Mouse (Mus musculus) kidney, adult 18-20 months (tissue): ENCODE measurements around the gene Ranbp17.
"Not testable (repeated sequence)": the region's sequence is repeated elsewhere in the genome, so short reads cannot be mapped to it uniquely, and the experiment has no call there.

Source experiments
- DNase-seq: peaks from one replicate; pipeline ENCODE4 v3.0.0; 2021

Ranbp17 gene

DNA sequence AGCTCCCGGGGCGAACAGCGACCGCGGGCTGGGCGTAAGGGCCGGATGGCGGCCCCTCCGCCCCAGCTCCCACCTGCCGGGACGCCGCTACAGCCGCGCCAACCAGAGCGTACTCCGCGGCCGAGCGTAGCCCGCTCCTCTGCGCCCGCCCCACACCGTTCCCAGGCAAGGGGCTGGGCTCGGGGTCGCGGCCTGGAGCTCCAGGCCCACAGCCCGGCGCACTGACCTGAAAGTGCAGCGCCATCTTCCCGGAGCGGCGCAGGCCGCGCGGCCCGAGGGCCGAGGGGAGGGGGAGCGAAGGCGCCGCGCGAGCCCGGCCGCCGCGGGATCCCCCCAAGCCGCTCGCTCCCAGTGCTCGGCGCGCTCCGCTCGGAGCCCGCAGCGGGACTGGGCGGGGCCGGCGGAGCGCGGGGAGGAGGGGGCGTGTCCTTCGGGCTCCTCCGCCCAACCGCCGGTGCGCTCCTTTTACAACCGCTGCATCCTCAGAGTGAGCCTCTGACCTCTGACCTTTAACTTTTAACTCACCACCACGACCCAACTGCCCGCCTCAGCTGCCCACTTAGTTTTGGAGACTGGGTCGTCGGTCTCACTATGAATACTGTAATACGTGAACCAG is at the start of gene Ranbp17:
TSS of gene Ranbp17 (minus strand) at position 371 of the 616 bp plus-strand sequence.
- peak; percentile 26 for DNase-seq

DNA sequence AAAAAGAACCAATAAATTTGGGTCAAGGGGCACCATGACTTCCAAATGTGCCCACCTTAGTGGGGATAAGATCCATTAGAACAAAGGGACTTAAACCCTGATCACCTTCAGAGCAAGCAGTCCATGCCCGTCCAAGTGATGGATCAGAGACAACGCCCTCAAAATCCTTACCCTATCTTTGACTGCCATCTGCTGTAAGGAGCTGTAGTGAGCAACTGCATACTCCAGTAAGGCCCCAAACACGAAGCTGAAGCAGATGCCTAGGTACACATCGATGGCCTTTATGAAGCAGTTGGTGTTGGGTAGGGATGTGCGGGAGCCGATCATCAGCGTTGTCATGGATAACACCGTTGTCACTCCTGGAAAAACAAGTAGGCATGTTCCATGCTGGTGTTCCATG is 40.6 kb upstream of the Ranbp17 start:
- no peak for DNase-seq

DNA sequence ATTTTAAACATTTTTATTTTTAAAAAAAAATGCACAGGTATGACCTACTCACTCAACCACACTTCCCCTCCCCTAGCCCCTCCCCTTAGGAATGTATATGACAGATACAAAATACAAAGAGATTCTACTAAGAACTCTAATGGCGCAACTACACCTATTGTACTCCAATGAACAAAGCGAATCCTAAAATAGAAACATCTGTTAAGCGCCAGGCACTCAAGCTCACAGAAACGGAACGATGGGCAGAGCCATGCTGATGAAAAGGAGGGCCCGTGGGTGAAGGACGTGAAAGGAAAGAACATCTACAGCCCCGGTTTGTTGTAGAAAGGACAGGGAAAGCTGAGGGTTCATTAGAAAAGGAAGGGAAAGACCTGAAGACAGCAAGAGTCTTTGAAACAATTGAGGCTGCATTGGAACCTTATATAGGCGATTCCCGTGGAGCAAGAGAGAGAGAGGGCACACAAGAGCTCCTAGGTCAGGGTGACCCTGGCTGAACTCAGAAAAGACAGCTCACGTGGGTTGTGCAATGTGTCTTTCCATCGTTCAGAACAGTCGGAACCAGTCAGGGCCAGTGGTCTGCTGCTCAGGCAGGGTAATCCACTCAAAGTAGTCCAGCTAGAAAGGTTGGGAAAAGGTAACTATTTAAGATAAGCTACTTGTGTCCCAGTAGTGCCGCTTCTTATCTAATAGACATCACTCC is 37.5 kb upstream of the Ranbp17 start:
- DNase-seq = no peak

DNA sequence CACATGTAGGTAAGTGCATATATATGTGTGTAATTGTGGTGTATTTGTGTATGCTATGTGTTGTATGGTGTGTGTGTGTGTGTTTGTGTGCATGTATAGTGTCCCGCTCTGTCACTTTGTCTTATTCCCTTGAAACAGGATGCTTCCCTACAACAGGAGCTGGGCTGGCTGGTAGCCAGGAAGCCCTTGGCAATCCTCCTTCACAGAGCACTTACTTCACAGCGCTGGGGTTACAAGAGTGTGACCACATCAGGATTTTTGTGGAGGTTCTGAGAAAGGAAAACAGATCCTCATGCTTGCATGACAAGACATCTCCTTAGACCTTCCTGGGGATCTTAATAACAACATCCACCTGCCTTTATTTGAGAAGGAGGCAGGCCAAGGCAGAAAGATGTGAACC is 33.8 kb upstream of the Ranbp17 start:
- DNase-seq = no peak

DNA sequence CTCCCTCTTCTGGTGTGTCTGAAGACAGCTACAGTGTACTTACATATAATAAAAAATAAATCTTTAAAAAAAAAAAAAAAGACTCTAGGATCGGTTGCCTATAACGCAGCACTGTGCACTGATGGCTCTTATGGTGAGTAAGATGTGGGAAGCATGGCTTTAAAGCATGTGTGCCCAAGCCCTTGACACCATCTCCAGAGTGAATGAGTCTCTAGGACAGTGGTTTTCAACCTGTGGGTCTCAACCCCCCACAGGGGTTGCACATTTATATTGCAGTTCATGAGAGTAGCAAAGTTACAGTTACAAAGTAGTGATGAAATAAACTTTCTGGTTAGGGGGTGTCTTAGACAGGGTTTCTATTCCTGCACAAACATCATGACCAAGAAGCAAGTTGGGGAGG is 31.4 kb upstream of the Ranbp17 start:
- no peak for DNase-seq

DNA sequence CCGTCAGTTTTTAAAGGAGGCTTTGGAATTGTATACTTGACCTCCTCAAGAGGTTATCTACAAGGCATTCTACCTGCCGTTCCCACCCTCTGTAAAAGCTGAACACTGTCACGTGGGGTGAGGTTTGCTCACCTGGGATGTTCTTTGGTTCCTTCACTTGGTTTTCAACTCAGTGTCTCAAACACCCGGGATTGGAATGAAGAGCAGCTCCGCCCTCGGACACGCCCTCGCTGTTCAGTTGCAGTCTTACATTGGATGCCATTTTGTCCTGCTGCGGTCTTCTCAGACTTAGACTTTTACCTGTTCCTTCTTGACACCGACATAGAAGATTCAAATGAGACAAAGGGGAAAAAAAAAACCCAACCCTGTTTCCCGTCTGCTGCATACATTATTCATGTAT is 30.6 kb upstream of the Ranbp17 start:
- no peak for DNase-seq

GRCm38 (mm10) chr11:33537390-33538125 is 24.0 kb upstream of the Ranbp17 start:
- DNase-seq = no peak

DNA sequence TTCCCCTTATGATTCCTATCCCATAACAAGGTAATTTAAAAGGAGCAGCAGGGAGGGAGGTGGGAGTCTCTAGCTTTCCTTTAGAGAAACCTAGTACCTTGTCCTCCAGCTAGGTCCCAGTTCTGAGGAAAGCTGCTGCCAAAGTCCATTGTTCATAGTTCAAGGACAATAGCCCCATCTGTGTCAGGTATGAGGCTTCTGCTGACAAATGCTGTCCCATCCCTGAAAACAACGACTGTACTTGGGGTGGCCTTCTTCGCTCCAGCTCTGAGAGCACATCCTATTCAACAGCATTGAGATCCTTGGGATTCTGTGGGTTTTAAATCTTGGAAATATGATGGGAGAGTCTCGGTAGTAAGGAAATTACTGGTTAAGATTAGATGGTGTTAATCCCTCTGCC is 23.1 kb upstream of the Ranbp17 start:
- no peak for DNase-seq

DNA sequence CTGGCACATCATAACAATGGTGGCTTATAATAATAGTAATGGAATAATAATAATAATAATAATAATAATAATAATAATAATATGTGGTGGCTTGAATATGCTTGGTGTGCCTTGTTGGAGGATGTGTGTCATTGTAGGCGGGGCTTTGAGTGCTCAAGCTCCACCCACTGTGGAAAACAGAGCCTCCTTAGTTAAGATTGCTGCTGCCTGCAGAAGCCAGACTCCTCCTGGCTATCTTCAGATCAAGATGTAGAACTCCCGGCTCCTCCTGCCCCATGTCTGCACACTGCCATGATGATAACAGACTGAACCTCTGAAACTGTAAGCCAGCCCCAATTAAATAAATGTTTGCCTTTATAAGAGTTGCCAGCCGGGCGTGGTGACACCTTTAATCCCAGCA is 21.0 kb upstream of the Ranbp17 start:
- DNase-seq = no peak

GRCm38 (mm10) chr11:33533577-33533976 is 20.0 kb upstream of the Ranbp17 start:
- DNase-seq = no peak

GRCm38 (mm10) chr11:33529576-33529975 is 16.0 kb upstream of the Ranbp17 start:
- no peak for DNase-seq

DNA sequence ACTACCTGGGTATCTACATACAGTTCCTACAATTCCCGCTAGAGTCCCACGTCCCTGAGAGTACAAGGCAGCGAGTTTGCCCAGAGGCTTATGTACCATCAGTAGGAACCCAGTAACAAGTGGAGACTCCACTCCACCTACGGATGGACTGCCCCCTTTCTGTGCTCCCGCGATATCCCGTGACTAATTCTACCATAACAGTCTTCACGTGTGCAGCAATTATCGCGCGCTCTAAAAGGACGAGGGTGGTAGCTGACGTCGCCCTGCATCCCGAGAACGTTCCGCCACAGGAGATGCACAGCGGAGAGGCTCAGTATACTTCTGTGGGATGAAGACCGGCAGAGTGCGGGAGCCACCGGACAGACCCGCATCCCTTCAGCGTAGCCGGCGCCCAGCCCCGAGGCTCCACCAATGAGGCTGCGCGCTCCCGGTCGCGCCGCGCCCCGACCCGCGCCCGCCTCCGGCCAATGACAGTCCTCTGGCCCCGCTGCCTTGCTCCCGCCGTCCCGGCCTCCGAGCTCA is 631 bp downstream of the Ranbp17 start:
- peak; percentile 33 for DNase-seq

DNA sequence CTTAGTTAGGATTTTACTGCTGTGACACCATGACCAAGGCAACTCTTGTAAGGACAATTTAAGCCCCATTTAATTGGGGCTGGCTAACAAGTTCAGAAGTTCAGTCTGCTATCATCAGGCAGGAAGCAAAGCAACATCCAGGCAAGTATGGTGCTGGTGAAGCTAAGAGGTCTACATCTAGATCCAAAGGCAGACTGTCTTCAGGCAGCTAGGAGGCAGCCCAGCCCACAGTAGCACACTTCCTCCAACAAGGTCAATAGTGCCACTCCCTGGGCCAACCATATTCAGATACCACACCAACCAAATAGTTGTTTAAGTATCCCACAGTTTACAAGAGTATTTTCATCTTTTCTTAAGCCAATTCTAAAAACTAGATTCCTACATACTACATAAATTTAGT is 4.1 kb downstream of the Ranbp17 start:
- no peak for DNase-seq

- DNase-seq = peak; percentile 5
Measured at GRCm38 (mm10) chr11:33485746-33486145, 27.8 kb downstream of the Ranbp17 start.

GRCm38 (mm10) chr11:33480410-33480809 is 33.1 kb downstream of the Ranbp17 start:
- no peak for DNase-seq

DNA sequence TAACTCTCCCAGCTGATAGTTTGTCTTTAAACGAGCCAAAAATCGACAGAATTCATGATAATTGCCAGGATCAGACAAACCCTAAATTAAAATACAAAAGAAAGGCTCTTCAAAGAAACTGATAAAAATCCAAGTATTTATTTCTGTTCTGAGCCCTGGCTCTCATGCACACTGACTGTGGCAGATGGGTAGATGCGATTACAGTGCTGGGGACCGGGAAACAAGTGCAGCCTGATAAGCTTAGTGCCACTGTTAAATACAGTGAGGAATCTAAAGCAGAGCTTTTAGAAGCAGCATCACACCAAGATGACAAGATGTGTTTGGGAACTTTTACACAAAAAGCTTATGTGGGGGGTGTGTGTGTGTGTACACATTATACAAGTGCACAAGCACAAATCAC is 34.3 kb downstream of the Ranbp17 start:
- DNase-seq = no peak

DNA sequence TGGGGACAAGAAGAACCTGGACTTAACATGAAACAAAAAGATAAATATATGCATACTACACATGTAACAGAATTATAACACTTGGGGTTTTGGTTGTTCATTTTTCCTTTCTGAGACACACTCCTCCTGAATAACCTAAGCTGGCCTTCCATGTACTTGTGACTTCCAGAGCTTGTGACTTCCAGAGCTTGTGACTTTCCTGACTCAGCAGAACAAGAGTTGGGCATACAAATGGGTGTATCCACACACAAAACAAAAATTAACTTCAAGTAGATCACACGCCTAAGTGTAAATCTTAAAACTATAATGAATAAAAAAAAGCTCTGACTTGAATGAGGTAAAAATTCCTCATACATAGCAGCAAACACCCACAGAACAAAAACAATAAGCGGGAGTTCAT is 36.9 kb downstream of the Ranbp17 start:
- no peak for DNase-seq

DNA sequence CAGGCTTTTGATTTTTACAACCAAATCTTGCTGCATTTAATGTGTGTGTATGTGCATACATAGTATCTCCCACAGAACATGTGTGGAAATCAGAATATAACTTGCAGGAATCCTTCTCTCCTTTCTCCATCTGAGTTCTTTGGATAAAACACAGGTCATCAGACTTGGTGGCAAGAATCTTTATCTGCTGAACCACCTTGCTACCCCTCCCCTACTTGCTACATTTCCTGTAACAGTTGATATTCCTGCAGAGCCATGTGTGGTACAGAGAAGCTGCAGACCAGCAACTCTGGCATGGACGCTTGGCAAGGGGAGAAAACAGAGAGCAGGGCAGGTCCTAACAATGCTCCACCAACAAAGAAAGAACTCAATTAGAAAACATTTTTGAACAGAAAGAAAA is 52.4 kb downstream of the Ranbp17 start:
- DNase-seq = no peak

DNA sequence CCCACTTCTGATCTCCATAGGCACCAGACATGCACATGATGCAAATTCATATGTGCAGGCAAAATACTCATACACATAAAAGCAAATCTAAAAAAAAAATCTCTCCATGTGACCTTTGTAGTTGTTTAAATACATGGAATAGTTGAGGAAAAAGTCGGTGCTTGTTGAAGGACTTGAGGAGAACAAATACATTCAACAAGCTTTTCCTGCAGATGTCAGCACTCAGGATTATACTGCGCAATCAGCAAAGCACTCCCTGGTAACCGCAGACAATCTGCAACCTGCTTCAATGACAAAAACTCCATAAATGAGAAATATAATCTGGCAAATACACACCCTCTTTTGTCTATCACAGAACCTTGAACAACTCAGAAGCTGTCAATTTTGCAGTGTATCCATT is 59.5 kb downstream of the Ranbp17 start:
- no peak for DNase-seq

- no peak for DNase-seq
Measured at GRCm38 (mm10) chr11:33433813-33434212, 79.7 kb downstream of the Ranbp17 start.

- not testable (repeated sequence) for DNase-seq
Measured at GRCm38 (mm10) chr11:33428238-33428637, 85.3 kb downstream of the Ranbp17 start.

DNA sequence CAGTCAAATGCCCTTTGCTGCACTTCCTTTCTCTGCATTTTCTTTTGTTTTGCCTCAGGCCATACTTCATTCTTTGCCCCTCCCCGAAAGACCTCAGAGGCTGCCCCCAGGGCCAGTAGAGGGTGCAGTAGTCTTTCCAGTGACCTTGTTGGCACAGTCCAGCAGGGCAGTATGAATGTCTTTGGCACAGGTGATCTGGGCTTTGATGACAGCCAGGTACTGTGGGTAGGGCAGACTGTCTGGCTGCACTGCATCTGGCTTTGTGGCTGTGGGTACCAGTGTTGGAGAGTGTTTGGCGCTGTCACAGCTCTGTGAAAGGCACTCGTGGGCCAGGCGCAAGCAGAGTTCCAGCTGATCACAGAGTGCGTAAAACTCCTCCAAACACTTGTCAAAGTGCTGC is 85.8 kb downstream of the Ranbp17 start:
- DNase-seq = not testable (repeated sequence)

- DNase-seq = no peak
Measured at GRCm38 (mm10) chr11:33422226-33422625, 91.3 kb downstream of the Ranbp17 start.

GRCm38 (mm10) chr11:33404651-33405050 is 108.9 kb downstream of the Ranbp17 start:
- DNase-seq = no peak
